Mouse (Mus musculus) kidney, adult 2 months (tissue): ENCODE measurements around the gene 4931414P19Rik.

Source experiments
- CTCF ChIP-seq: fragments of 200-500 bp; conservative IDR thresholded peaks from 2 replicates; pipeline ENCODE4 v1.5.1; 2011; ENCODE audit warnings: low read depth, mild to moderate bottlenecking, control low read depth, low read length, moderate library complexity, mixed read lengths; ENCODE audit not compliant: insufficient read depth, insufficient read length
- POLR2A ChIP-seq: fragments of 200-500 bp; IDR thresholded peaks from one replicate; pipeline ENCODE4 v1.6.1; 2011; ENCODE audit warnings: low read depth, low read length, control low read depth

GRCm38 (mm10) chr14:54594631-54595414 lies 11.0 kb downstream of the 4931414P19Rik start:
- TF ChIP-seq POLR2A (no peak), CTCF (no peak)
